Comparison of ENCODE assay signal across 17 mouse cellular contexts in the genomic region with DNA sequence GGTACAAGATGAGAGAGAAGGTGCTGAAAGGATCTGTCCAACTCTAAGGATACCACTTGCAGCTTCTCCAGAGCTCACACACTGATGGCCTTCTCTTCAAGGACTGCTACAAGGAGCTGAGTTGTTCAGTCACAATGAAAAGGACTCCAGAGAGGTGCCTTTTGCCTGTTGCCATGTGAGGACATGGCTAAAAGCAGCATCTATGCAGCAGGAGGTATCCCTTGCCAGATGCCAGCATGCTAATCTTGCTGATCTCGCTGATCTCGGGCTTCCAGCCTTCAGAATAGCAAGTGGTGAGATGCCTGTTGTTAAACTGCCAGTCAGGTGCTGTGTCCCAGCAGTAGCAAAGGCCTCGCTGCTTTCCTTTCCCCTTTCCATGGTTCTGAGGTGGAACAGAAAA. TPM values are rescaled to one million over a fixed set of nuclear protein-coding genes. Genes with fewer than 3 reads are reported as not detected.
"Had no signal": no experiment of that assay in that cellular context is flagged by ENCODE, and none has a peak within 500 bp of the region (broad histone marks: within the 10 kb centered on the region; RNA-seq: fewer than 3 reads in every experiment).

No protein-coding gene starts in this region.

- H3K4me3 ChIP-seq: limb, embryonic 12.5 days; liver, embryonic 13.5 days; lung, embryonic 15.5 days; megakaryocyte, embryonic 14.5 days; neural tube, embryonic 13.5 days had no signal

- H3K36me3 ChIP-seq: limb, embryonic 12.5 days; liver, embryonic 13.5 days; lung, embryonic 15.5 days; neural tube, embryonic 13.5 days had no signal

- H3K4me2 ChIP-seq: limb, embryonic 12.5 days; liver, embryonic 13.5 days; lung, embryonic 15.5 days; midbrain, embryonic 11.5 days; neural tube, embryonic 13.5 days had no signal

- H3K27ac ChIP-seq: kidney, postnatal 0 days; limb, embryonic 12.5 days; liver, embryonic 13.5 days; lung, embryonic 15.5 days; macrophage; neural tube, embryonic 13.5 days had no signal

- H3K9me3 ChIP-seq: limb, embryonic 12.5 days; liver, embryonic 13.5 days; lung, embryonic 15.5 days; megakaryocyte, embryonic 14.5 days; neural tube, embryonic 13.5 days had no signal

- H3K27me3 ChIP-seq: limb, embryonic 12.5 days; liver, embryonic 13.5 days; lung, embryonic 15.5 days; neural tube, embryonic 13.5 days had no signal

- H3K4me1 ChIP-seq: limb, embryonic 12.5 days; lung, embryonic 15.5 days; neural tube, embryonic 13.5 days had no signal

- DNase-seq: kidney, adult 9 months; kidney, postnatal 36 days; liver; liver, embryonic 13.5 days; liver, postnatal 0 days; lung, postnatal 14 days; right cerebral cortex, postnatal 14 days had no signal

- H3K9ac ChIP-seq: limb, embryonic 12.5 days; liver, embryonic 13.5 days; liver, postnatal 0 days; lung, embryonic 15.5 days; neural tube, embryonic 13.5 days had no signal

- ATAC-seq: liver, postnatal 0 days; midbrain, embryonic 16.5 days had no signal

RNA-seq across cellular contexts. Expression of gene Cnpy1, which starts 43.5 kb away (rescaled TPM):
- total RNA-seq: left cerebral cortex, postnatal 36 days had no signal
- polyA plus RNA-seq: limb, embryonic 12.5 days; liver, postnatal 0 days; macrophage; spleen, adult 2 months had no signal
